Mouse (Mus musculus) heart, adult 2 months (tissue): ENCODE results near the gene Abcc1.

ENCODE experiments used
- CTCF ChIP-seq: fragments of 200-600 bp; IDR thresholded peaks from 2 replicates; pipeline ENCODE4 v1.8.1; 2022; ENCODE audit warnings: antibody characterized with exemption, mild to moderate bottlenecking, moderate library complexity
- EP300 ChIP-seq: fragments of 200-500 bp; IDR thresholded peaks from 2 replicates; pipeline ENCODE4 v1.6.1; 2011; ENCODE audit warnings: low read depth, low read length, control low read depth; ENCODE audit not compliant: insufficient read depth
- POLR2A ChIP-seq: fragments of 200-500 bp; IDR thresholded peaks from 2 replicates; pipeline ENCODE4 v1.6.1; 2011; ENCODE audit warnings: mild to moderate bottlenecking, low read depth, low read length, control low read depth; ENCODE audit not compliant: insufficient read depth

GRCm38 (mm10) chr16:14409124-14409523, 47.8 kb downstream of the Abcc1 start:
- TF ChIP-seq CTCF = no peak
- TF ChIP-seq POLR2A = no peak
- no peak for TF ChIP-seq EP300
